Mouse (Mus musculus): ENCODE data around the gene Pcbp3. TPM values are rescaled to one million over a fixed set of nuclear protein-coding genes. Genes with fewer than 3 reads are reported as not detected.

Pcbp3 gene
- polyA plus RNA-seq, 1 experiment from 2014 or later: 23.8 TPM

GRCm38 (mm10) chr10:76733677-76734068, 228.0 kb downstream of the Pcbp3 start:
- Histone ChIP-seq H3K27ac (replicated peaks; ENCODE audit: low read depth, low read length) (peak overlapping the region; percentile 62), H3K27me3 (ENCODE audit: control insufficient read depth, insufficient read depth, low read length) (no peaks in the 10 kb centered on the region), H3K4me3 (ENCODE audit: low read depth, low read length) (no peak overlapping the region), H3K9me3 (replicated peaks; ENCODE audit: control insufficient read depth, low read length) (no peaks in the 10 kb centered on the region), H3K4me2 (ENCODE audit: low read depth, low read length) (no peak overlapping the region), H3K36me3 (replicated peaks; ENCODE audit: control insufficient read depth, insufficient read depth, low read depth, low read length) (no peaks in the 10 kb centered on the region), H3K4me1 (ENCODE audit: control insufficient read depth, insufficient read depth, low read length) (peaks cover 13% of the 10 kb centered on the region), H3K9ac (replicated peaks; ENCODE audit: low read length) (peak overlapping the region; percentile 28; the same call in 1 of the 2 replicates)
- ATAC-seq (replicated peaks; ENCODE audit: insufficient number of reproducible peaks, low FRiP score, low TSS enrichment, low read depth) (no peak), DNase-seq (ENCODE audit: low spot score) (no peak)
- 43% methylated on average over 3 of the region's 3 CpGs for WGBS

GRCm38 (mm10) chr10:76732881-76733676, 228.6 kb downstream of the Pcbp3 start:
- H3K9ac ChIP-seq (replicated peaks; ENCODE audit: low read length): peak overlapping the region; percentile 28; the same call in 1 of the 2 replicates
- H3K36me3 ChIP-seq (replicated peaks; ENCODE audit: control insufficient read depth, insufficient read depth, low read depth, low read length): no peaks in the 10 kb centered on the region
- H3K27me3 ChIP-seq (ENCODE audit: control insufficient read depth, insufficient read depth, low read length): no peaks in the 10 kb centered on the region
- no peaks in the 10 kb centered on the region for H3K9me3 ChIP-seq (replicated peaks; ENCODE audit: control insufficient read depth, low read length)
- DNase-seq (ENCODE audit: low spot score) (peak; percentile 87), ATAC-seq (replicated peaks; ENCODE audit: insufficient number of reproducible peaks, low FRiP score, low TSS enrichment, low read depth) (peak; percentile 63)
- H3K27ac ChIP-seq (replicated peaks; ENCODE audit: low read depth, low read length): peak overlapping the region; percentile 74
- H3K4me1 ChIP-seq (ENCODE audit: control insufficient read depth, insufficient read depth, low read length): peaks cover 13% of the 10 kb centered on the region
- 8% methylated on average over 17 of the region's 17 CpGs for WGBS
- peak overlapping the region; percentile 16; the same call in 1 of the 2 replicates for H3K4me2 ChIP-seq (ENCODE audit: low read depth, low read length)
- H3K4me3 ChIP-seq (ENCODE audit: low read depth, low read length): no peak overlapping the region

- peak overlapping the region; percentile 14; the same call in 1 of the 2 replicates for H3K9ac ChIP-seq (replicated peaks; ENCODE audit: low read length)
- 66% methylated on average over 6 of the region's 6 CpGs for WGBS
- no peaks in the 10 kb centered on the region for H3K36me3 ChIP-seq (replicated peaks; ENCODE audit: control insufficient read depth, insufficient read depth, low read depth, low read length)
- H3K4me3 ChIP-seq (ENCODE audit: low read depth, low read length): no peak overlapping the region
- H3K27ac ChIP-seq (replicated peaks; ENCODE audit: low read depth, low read length): peak overlapping the region; percentile 74
- no peaks in the 10 kb centered on the region for H3K27me3 ChIP-seq (ENCODE audit: control insufficient read depth, insufficient read depth, low read length)
- no peaks in the 10 kb centered on the region for H3K9me3 ChIP-seq (replicated peaks; ENCODE audit: control insufficient read depth, low read length)
- ATAC-seq (replicated peaks; ENCODE audit: insufficient number of reproducible peaks, low FRiP score, low TSS enrichment, low read depth) (no peak), DNase-seq (ENCODE audit: low spot score) (no peak)
- H3K4me2 ChIP-seq (ENCODE audit: low read depth, low read length): no peak overlapping the region
- H3K4me1 ChIP-seq (ENCODE audit: control insufficient read depth, insufficient read depth, low read length): peaks cover 13% of the 10 kb centered on the region
Measured at GRCm38 (mm10) chr10:76732391-76732790, 229.3 kb downstream of the Pcbp3 start.

DNA sequence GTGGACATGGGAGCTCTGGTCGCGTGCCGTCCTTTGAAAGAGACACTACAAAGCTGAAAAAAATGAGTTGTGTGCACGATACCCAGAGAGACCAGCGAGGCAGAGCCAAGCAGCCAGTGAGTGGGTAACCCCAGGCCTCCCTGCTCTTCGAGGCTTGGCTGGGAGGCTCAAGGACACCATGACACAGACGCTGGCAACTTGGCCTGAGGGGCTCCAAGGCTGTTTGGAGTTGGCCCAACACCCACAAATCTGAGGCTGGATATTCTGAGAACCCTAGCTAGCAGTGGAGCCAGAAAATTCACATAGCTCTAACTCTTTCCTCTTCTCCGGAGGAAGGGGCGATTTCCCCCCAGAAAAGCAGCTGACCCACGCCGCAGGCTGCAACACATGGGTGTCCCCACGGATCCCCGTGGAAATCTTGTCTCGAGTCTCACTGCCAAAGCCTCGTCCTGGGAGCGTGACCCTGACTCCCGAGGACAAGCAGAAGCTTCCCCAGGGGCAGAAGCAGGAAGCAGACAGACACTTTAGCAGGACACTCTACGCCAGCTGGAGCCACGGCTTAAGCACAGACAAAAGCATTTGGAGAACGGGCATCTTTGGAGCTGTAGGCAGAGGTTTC, 230.0 kb downstream of the Pcbp3 start:
- H3K9ac ChIP-seq (replicated peaks; ENCODE audit: low read length): peak overlapping the region; percentile 14
- H3K9me3 ChIP-seq (replicated peaks; ENCODE audit: control insufficient read depth, low read length): no peaks in the 10 kb centered on the region
- H3K36me3 ChIP-seq (replicated peaks; ENCODE audit: control insufficient read depth, insufficient read depth, low read depth, low read length): no peaks in the 10 kb centered on the region
- no peaks in the 10 kb centered on the region for H3K27me3 ChIP-seq (ENCODE audit: control insufficient read depth, insufficient read depth, low read length)
- H3K4me3 ChIP-seq (ENCODE audit: low read depth, low read length): no peak overlapping the region
- DNase-seq (ENCODE audit: low spot score) (no peak), ATAC-seq (replicated peaks; ENCODE audit: insufficient number of reproducible peaks, low FRiP score, low TSS enrichment, low read depth) (no peak)
- peak overlapping the region; percentile 74 for H3K27ac ChIP-seq (replicated peaks; ENCODE audit: low read depth, low read length)
- H3K4me1 ChIP-seq (ENCODE audit: control insufficient read depth, insufficient read depth, low read length): peaks cover 13% of the 10 kb centered on the region
- H3K4me2 ChIP-seq (ENCODE audit: low read depth, low read length): no peak overlapping the region
- WGBS: 59% methylated on average over 20 of the region's 20 CpGs

DNA sequence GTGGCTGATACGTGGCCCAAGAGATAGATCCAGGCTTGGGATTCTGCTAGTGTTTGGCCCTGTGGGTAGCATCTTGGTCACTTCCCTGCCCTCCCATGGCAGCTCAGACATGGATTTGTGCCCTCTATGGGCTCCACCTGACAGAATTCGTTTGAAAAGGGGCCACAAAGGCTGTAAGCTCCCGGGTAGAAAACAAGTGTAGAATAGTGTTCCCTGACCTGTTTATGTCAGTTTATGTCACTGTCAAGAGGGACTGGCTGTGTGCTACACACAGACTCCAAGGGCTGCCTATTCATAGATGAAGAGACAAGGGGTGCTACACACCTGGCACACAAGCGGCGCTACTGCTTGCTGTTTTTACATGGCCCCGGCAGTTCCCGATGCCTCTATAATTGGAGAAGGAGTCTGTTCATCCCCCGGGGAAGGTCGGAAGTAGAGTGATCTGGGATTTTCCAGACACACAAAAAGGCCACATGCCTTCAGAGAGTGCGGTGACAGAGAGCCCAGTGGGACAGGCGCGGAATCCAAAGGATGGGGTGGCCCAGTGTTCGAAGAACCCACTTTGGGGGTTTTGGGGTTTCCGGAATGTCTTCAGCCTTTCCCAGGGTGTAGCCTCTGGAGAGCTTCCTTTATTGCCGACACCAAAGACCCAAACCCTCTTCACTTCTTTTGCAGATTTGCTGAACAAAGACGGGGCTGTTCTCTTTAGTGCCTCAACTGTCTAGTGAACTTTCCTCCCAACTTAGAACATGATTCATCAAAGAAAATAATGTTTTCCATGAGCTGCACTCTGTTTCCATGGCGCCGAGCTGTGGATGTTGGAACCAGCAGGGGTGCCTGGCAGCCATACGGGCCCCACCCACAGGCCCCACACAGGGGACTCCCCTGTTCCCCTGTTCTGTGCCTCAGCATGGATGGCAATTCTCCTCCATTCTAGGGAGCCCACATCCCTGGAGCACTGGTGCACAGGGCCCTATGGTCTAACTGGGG, 231.8 kb downstream of the Pcbp3 start:
- H3K9me3 ChIP-seq (replicated peaks; ENCODE audit: control insufficient read depth, low read length): no peaks in the 10 kb centered on the region
- 83% methylated on average over 19 of the region's 19 CpGs for WGBS
- no peak overlapping the region for H3K4me3 ChIP-seq (ENCODE audit: low read depth, low read length)
- no peaks in the 10 kb centered on the region for H3K27me3 ChIP-seq (ENCODE audit: control insufficient read depth, insufficient read depth, low read length)
- peak; percentile 1 for DNase-seq (ENCODE audit: low spot score)
- H3K4me2 ChIP-seq (ENCODE audit: low read depth, low read length): no peak overlapping the region
- H3K9ac ChIP-seq (replicated peaks; ENCODE audit: low read length): no peak overlapping the region
- no peaks in the 10 kb centered on the region for H3K36me3 ChIP-seq (replicated peaks; ENCODE audit: control insufficient read depth, insufficient read depth, low read depth, low read length)
- no peak for ATAC-seq (replicated peaks; ENCODE audit: insufficient number of reproducible peaks, low FRiP score, low TSS enrichment, low read depth)
- H3K4me1 ChIP-seq (ENCODE audit: control insufficient read depth, insufficient read depth, low read length): peaks cover 13% of the 10 kb centered on the region
- H3K27ac ChIP-seq (replicated peaks; ENCODE audit: low read depth, low read length): no peak overlapping the region

- ATAC-seq (replicated peaks; ENCODE audit: insufficient number of reproducible peaks, low FRiP score, low TSS enrichment, low read depth): no peak
- Histone ChIP-seq H3K9me3 (replicated peaks; ENCODE audit: control insufficient read depth, low read length) (no peaks in the 10 kb centered on the region), H3K36me3 (replicated peaks; ENCODE audit: control insufficient read depth, insufficient read depth, low read depth, low read length) (no peaks in the 10 kb centered on the region), H3K9ac (replicated peaks; ENCODE audit: low read length) (peak overlapping the region; percentile 28; the same call in 1 of the 2 replicates), H3K4me2 (ENCODE audit: low read depth, low read length) (no peak overlapping the region), H3K27ac (replicated peaks; ENCODE audit: low read depth, low read length) (no peak overlapping the region), H3K4me1 (ENCODE audit: control insufficient read depth, insufficient read depth, low read length) (peaks cover 9% of the 10 kb centered on the region), H3K4me3 (ENCODE audit: low read depth, low read length) (no peak overlapping the region), H3K27me3 (ENCODE audit: control insufficient read depth, insufficient read depth, low read length) (no peaks in the 10 kb centered on the region)
- DNase-seq (ENCODE audit: low spot score): peak; percentile 89
- WGBS: 22% methylated on average over 11 of the region's 11 CpGs
Measured at GRCm38 (mm10) chr10:76728369-76728768, 233.3 kb downstream of the Pcbp3 start.

GRCm38 (mm10) chr10:76727301-76727700, 234.4 kb downstream of the Pcbp3 start:
- H3K4me1 ChIP-seq (ENCODE audit: control insufficient read depth, insufficient read depth, low read length): peaks cover 5% of the 10 kb centered on the region
- no peak overlapping the region for H3K9ac ChIP-seq (replicated peaks; ENCODE audit: low read length)
- no peaks in the 10 kb centered on the region for H3K36me3 ChIP-seq (replicated peaks; ENCODE audit: control insufficient read depth, insufficient read depth, low read depth, low read length)
- no peak overlapping the region for H3K4me3 ChIP-seq (ENCODE audit: low read depth, low read length)
- no peak overlapping the region for H3K4me2 ChIP-seq (ENCODE audit: low read depth, low read length)
- ATAC-seq (replicated peaks; ENCODE audit: insufficient number of reproducible peaks, low FRiP score, low TSS enrichment, low read depth) (no peak), DNase-seq (ENCODE audit: low spot score) (no peak)
- no peak overlapping the region for H3K27ac ChIP-seq (replicated peaks; ENCODE audit: low read depth, low read length)
- no peaks in the 10 kb centered on the region for H3K9me3 ChIP-seq (replicated peaks; ENCODE audit: control insufficient read depth, low read length)
- WGBS: 83% methylated on average over 7 of the region's 7 CpGs
- no peaks in the 10 kb centered on the region for H3K27me3 ChIP-seq (ENCODE audit: control insufficient read depth, insufficient read depth, low read length)
